Mouse (Mus musculus) embryo, embryonic 9.5 days (tissue): ENCODE results near the gene Atp1a3.

Source experiments
- DNase-seq: peaks from one replicate; pipeline ENCODE4 v3.0.0-alpha.2; 2017; ENCODE audit errors: extremely low spot score

Gene Atp1a3

DNA sequence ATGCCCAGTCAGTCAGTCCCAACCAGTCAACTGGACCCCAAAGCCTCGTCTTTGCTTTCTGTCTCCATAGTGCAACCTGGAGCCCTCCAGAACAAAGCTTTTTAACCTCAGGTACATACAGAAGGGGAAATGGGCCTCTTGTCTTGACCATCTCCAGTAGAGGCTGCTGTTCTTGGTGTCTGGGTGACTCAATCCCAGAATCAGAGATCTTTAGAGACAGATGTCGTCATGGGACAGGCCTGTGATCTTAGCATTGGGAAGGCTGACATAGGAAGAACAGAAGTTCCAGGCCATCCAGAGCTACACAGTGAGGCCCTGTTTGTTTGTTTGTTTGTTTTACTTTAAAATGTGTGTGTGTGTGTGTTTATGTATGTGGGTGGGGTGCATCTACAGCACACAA, 41.5 kb downstream of the Atp1a3 start:
- DNase-seq: no peak

DNA sequence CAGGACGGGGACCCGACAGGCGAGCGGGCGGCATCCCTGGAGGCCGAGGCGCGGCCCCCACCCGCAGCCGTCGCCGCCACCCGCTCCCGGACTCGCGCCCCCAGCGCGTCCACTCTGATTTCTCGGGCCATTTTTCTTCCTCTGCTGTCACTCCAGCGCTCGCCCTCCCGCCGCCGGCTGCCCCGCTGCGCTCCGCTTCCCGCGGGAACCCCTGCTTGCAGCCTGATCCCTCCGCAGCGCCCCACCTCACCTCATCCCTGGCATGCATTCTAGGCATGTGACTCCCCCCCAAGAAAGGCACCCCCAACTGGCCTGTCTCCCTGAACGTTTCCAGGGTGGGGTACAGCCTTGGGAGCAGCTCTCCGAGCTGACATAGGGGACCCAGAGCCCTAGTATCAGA, 50.5 kb downstream of the Atp1a3 start:
- no peak for DNase-seq

DNA sequence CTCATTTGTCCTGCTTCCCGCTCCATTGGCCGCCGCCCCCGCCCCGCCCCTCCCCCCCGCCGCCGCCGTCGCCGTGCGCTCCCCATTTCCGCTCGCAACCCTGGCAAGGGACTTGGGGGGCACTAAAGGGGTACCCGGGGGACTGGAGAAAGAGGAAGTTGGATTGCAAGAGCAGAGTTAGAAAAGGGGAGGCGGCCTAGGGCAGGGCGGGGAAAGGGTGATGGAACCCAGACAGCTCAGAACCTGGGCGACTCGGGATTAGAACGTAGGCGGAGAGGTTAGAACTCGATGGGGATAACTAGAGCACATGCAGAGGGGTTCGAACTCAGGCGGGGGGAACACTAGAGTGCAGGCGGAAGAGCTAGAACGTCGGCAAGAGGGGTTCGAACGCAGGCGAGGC, 51.3 kb downstream of the Atp1a3 start:
- DNase-seq: no peak

DNA sequence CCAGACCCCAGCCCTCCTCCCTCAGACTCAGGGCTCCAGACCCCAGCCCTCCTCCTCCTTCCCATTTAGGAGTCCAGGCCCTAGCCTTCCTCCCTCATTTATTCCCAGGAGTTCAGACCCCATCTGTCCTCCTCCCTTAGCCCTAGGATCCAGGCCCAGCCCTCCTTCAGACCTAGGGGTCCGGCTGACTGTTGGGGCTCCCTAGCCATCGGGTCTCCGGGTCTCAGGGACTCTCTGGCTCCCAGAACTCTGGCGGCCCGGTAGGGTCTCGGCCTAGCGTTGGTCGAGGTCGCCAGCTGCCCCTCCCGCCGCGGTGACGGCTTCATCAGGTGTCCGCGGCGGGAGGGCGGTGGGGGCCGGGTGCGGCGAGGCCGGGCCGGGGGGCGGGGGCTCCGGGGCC, 51.8 kb downstream of the Atp1a3 start:
- no peak for DNase-seq

DNA sequence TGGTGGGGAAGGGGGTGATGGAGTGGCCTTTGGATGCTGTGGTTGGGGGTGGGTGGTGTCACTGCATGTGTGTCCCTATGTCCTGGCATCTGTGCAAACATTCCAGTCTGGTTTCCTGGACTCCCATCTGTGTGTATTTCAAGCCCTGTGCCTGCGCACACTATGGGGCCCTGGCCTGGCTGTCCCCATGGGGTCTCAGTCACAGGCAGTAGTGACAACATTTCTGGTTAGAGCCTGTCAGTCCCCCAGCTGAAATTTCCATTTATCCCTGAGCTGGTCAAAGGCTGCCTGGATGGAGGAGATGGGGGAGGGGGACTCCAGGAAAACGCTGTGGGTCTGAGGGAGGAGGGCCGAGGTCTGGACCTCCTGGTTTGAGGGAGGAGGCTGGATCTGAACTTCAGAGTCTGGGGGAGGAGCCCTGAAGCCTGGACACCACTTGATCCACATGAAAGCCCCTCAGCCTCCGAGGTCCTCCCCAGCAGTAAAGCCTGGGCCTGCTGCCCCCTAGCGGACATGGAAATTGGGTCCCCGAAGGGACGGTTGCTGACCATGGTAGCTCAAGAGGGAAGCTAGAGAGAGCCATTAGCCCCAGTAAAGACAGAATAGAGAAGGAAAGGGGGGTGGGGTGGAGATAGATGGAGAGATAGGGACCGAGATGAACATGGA, 55.7 kb downstream of the Atp1a3 start:
- peak; percentile 88 for DNase-seq

DNA sequence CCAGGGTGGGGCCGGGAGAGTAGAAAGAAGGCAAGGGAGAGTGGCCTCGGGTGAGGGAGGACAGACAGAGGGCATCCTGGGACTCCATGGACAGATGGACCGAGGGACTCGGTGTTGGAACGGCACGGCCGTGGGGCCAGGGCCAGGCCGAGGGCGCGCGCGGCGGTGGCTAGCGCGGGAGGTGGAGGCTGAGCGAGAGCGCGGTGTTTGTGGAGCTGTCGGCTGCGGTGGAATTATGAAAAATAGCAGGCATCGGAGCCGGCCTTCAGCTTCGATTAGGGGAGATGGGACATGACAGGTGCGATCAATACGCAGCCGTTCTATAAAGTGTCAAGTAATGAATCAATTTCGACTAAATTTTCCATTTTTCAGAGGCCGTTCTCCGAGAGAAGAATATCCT, 57.0 kb downstream of the Atp1a3 start:
- DNase-seq: no peak

DNA sequence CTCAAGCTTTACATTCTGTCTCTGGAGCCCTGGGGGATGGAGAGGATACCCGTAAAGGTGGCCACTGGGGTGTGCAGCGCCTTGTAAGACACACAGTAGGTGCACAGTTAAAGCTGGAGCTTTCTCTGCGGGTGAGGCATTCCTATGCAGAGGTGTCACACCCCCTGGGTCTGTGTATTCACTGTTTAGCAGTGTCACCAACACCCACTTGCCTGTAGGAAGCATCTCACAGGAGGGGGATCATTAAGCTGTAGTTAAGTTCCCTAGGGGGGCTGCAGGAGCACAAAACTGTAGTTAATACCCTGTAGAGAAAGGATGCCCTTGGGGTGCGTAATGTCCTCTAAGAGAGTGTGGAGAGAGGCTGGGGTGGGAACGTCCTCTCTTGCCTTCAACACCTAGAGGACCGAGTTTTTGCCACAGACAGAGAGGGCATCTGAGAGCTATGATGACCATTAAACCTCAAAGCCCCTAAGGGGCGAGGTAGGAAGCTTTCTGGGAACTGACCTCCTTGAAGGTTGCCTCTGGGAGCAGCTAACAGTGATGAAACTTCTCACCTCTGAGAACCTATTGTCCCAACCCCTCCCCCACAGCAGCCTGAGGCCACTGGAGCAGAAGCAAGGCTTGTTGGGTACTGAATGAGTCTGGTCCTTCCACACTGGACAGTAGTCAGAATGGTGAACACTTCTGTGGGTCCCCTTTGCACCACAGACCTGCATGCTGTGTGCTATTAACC, 58.3 kb downstream of the Atp1a3 start:
- no peak for DNase-seq

DNA sequence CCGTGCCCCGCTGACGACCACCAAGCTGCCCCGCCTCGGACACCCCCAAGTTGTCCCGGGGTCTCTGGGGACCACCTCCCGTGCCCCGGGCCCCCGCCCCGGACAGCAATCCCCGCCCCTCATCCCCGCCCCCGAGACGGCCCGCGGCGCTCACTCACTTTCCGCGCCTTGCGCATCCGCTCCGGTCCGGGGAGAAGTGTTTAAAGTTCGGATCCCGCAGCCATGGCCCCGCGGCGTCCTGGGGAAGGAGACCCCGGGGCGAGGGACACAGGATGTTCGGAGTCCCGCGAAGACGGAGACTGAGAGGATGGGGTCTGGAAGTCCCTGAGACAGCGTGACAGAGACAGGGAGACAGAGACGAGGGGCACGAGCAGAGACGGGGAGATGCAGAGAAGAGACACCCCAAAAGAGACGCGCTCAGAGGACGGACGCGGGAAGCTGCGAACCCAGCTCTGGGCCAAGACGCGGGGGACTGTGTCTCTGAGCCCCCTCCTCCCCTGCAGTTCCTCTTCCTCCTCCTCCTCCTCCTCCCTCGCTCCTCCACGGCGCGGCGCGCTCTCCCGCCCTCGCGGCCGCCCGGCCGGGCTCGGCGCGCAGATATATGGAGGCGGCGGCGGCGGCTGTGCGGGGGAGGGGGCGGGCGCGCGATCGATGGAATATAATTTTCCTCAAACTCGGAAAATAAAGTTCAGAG, 61.4 kb downstream of the Atp1a3 start, which contains the start of gene Gm4881:
TSS of gene Gm4881 (minus strand) at position 238 of the 694 bp plus-strand sequence.
- no peak for DNase-seq

DNA sequence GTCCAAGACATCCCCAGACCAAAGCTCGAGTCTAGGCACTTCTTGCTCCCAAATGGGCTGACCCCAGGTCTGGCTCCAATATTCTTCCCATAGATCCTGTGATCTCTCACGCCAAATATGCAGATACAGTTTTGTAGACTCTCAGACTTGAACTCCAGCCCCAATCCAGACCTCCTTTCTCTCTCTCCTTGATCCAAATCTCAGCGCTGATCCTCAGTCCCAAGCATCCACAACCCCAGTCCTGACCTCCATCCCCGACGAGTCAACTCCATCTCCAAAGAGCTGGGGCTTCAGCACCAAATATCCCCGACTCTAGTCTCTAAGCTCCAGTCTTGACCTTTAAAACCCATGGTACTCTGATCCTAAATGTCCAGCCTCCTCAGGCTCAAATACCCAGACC, 62.1 kb downstream of the Atp1a3 start:
- DNase-seq: no peak

DNA sequence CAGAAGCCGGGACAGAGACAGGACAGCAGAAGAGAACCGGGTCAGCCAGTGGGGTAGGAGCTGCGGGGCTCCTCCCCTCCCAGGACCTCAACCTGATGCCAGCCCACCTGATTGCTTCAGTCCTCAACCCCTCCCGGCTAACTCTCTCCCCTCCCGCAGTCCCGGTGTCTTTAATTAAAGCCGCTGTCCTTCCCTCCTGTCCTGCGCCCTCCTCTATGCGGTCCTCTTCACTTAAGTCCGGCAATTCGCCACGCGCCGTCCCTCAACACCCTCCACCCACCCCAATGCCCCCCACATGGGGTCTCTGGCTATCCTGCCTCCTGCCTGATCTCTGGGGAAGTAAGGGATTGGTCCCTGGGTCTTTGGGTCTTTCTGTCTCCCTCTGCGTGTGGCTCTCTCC, 74.1 kb downstream of the Atp1a3 start:
- DNase-seq: no peak

DNA sequence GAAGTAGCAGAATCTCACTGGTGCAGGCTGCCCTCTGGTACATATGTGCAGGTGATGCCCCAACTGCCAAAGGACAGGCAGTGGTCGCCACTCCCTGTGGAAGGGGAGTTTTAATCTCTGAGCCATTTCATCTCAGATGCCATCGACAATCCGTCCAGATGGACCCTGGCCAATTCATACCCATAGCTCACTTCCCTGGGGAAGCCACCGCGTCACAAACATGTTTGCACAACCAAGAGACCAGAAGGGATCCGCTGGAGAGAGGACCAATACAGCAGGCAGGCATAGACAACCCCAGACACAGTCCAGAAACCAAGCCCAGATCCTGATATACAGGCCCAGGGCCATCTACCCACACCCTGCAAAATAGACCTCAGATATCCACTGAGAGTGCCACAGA, 75.3 kb downstream of the Atp1a3 start:
- no peak for DNase-seq
